Mouse (Mus musculus) midbrain, embryonic 13.5 days (tissue): ENCODE results near the gene Pi4k2a. TPM values are rescaled to one million over a fixed set of nuclear protein-coding genes. Genes with fewer than 3 reads are reported as not detected.

Experiments
- ATAC-seq: fragments of 200-750 bp; cut with Nextera tagmentation; 2 replicates; pipeline ENCODE4 v1.8.0; 2017; ENCODE audit warnings: mild to moderate bottlenecking, moderate TSS enrichment, moderate library complexity
- H3K27ac ChIP-seq: fragments of 300-500 bp; sonication (generic); 2 replicates; pipeline ENCODE4 v1.5.1; 2015; ENCODE audit warnings: inconsistent platforms, mild to moderate bottlenecking, moderate library complexity
- H3K27me3 ChIP-seq: fragments of 300-500 bp; sonication (generic); 2 replicates; pipeline ENCODE4 v1.6.1; 2015; ENCODE audit warnings: mild to moderate bottlenecking, inconsistent platforms
- H3K36me3 ChIP-seq: fragments of 300-500 bp; sonication (generic); 2 replicates; pipeline ENCODE4 v1.6.1; 2015; ENCODE audit warnings: mild to moderate bottlenecking, inconsistent platforms
- H3K4me1 ChIP-seq: fragments of 300-500 bp; sonication (generic); replicated peaks from 2 replicates; pipeline ENCODE4 v1.6.1; 2015; ENCODE audit warnings: inconsistent platforms
- H3K4me2 ChIP-seq: fragments of 300-500 bp; sonication (generic); replicated peaks from 2 replicates; pipeline ENCODE4 v1.6.1; 2015; ENCODE audit warnings: moderate library complexity, mild to moderate bottlenecking, inconsistent platforms
- H3K4me3 ChIP-seq: fragments of 300-500 bp; sonication (generic); replicated peaks from 2 replicates; pipeline ENCODE4 v1.5.1; 2015; ENCODE audit warnings: mild to moderate bottlenecking, inconsistent platforms
- H3K9ac ChIP-seq: fragments of 300-500 bp; sonication (generic); replicated peaks from 2 replicates; pipeline ENCODE4 v1.6.1; 2015; ENCODE audit warnings: mild to moderate bottlenecking, inconsistent platforms
- H3K9me3 ChIP-seq: fragments of 300-500 bp; sonication (generic); 2 replicates; pipeline ENCODE4 v1.6.1; 2016; ENCODE audit warnings: mild to moderate bottlenecking, inconsistent platforms
- WGBS: fragments of 180-500 bp; shearing (Covaris S2); methylation state at CpG from one replicate; pipeline ENCODE4 v1.1.7; 2015; 5-methylcytosine and 5-hydroxymethylcytosine counted together
- polyA plus RNA-seq: library from polyadenylated mRNA; unstranded; fragments of >200 nt; fragmentation: Nextera tagmentation; extraction: Ambion mirVana; gene quantifications from 2 replicates; pipeline ENCODE4 v1.2.1, GENCODE M21; 2015

Pi4k2a gene
- polyA plus RNA-seq, 1 experiment from 2014 or later: 29.9 TPM

GRCm38 (mm10) chr19:42151990-42152389 is 61.7 kb downstream of the Pi4k2a start:
- Histone ChIP-seq H3K4me3 (no peak overlapping the region), H3K9ac (no peak overlapping the region), H3K36me3 (no peaks in the 10 kb centered on the region), H3K27ac (no peak overlapping the region), H3K4me2 (no peak overlapping the region), H3K4me1 (peaks cover 12% of the 10 kb centered on the region), H3K9me3 (no peaks in the 10 kb centered on the region), H3K27me3 (peaks cover 32% of the 10 kb centered on the region)
- 5% methylated on average over 6 of the region's 6 CpGs for WGBS
- peak; percentile 51; the same call in 1 of the 2 replicates for ATAC-seq

DNA sequence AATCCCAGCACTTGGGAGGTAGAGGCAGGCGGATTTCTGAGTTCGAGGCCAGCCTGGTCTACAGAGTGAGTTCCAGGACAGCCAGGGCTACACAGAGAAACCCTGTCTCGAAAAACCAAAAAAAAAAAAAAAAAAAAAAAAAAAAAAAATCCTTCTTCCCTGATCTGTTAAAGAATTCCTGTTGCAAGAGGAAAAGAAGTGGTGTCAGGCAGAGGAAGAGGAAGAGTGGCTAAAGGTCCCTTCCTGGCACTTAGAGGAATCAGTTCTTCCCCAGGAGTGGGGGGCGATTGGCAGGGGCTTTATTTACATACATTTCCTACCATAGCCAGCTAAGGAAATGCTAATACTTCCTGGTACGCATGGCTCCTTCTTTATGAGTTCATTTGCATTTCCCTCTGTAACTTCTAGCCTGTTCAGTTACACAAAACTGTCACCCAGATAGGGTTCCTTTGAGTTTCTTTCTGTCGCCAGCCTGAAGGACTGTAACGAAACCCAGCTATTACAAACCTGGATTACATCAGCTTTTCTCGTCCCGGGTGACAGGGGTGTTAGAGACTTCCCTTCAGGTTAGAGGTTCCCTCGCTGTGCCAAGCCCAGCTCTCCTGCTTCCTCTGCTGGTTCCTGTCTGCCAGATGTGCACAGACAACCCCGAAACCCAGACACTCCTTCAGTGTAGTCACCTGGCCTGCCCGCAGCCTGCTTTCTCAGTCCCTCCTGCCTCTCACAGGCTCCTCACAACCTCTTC is 67.4 kb downstream of the Pi4k2a start:
- Histone ChIP-seq H3K27me3 (0 out of 2 replicates have a peak, but pooled peaks cover 3% of the 10 kb centered on the region), H3K27ac (no peak overlapping the region), H3K9ac (no peak overlapping the region), H3K36me3 (no peaks in the 10 kb centered on the region), H3K4me3 (no peak overlapping the region), H3K9me3 (no peaks in the 10 kb centered on the region), H3K4me2 (no peak overlapping the region), H3K4me1 (no peaks in the 10 kb centered on the region)
- ATAC-seq: no peak
- WGBS: 76% methylated on average over 12 of the region's 12 CpGs

- H3K27me3 ChIP-seq: no peaks in the 10 kb centered on the region
- no peak overlapping the region for H3K4me2 ChIP-seq
- H3K36me3 ChIP-seq: no peaks in the 10 kb centered on the region
- H3K4me3 ChIP-seq: no peak overlapping the region
- no peak overlapping the region for H3K9ac ChIP-seq
- no peaks in the 10 kb centered on the region for H3K4me1 ChIP-seq
- no peaks in the 10 kb centered on the region for H3K9me3 ChIP-seq
- H3K27ac ChIP-seq: no peak overlapping the region; the same call in 1 of the 2 replicates
- 59% methylated on average over 13 of the region's 13 CpGs for WGBS
- no peak for ATAC-seq
Measured at GRCm38 (mm10) chr19:42158246-42159017, 68.2 kb downstream of the Pi4k2a start.

DNA sequence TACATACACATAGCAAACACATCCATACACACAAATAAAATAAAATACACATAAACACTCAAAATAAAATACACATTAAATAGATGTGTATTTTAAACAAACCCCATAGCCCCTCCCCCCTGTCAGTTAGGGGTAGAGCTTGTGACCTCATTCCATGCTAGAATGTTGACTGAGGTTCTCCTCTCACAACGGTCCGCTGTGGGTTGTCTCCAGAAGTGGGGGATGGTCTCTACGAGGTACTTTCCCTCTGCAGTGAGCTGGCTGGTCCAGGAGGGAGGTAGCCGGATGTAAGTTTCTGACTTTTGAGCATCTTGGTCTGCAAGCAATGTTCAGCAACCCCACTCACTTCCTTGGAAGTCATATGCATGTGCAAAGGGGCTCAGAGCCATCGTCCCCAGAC is 73.5 kb downstream of the Pi4k2a start, which contains the start of gene Zfyve27:
Gene Zfyve27, plus strand, starts transcription at position 188 of the 400 bp plus-strand sequence.
- H3K9me3 ChIP-seq: no peaks in the 10 kb centered on the region
- no peak within 1 kb of the TSS for H3K27ac ChIP-seq
- H3K4me1 ChIP-seq: no peaks in the 10 kb centered on the region
- no peak within 1 kb of the TSS for H3K9ac ChIP-seq
- 84% methylated on average over 5 of the region's 5 CpGs for WGBS
- no peak within 1 kb of the TSS for H3K4me3 ChIP-seq
- peaks cover 24% of the 10 kb centered on the region for H3K27me3 ChIP-seq
- H3K36me3 ChIP-seq: no peaks in the 10 kb centered on the region
- no peak within 1 kb of the TSS for H3K4me2 ChIP-seq
- no peak for ATAC-seq

GRCm38 (mm10) chr19:42164188-42164587 is 73.9 kb downstream of the Pi4k2a start:
- Histone ChIP-seq H3K27ac (no peak overlapping the region), H3K9ac (no peak overlapping the region), H3K27me3 (peaks cover 28% of the 10 kb centered on the region), H3K4me3 (no peak overlapping the region), H3K9me3 (no peaks in the 10 kb centered on the region), H3K4me1 (no peaks in the 10 kb centered on the region), H3K36me3 (no peaks in the 10 kb centered on the region), H3K4me2 (no peak overlapping the region)
- 55% methylated on average over 7 of the region's 7 CpGs for WGBS
- no peak for ATAC-seq

DNA sequence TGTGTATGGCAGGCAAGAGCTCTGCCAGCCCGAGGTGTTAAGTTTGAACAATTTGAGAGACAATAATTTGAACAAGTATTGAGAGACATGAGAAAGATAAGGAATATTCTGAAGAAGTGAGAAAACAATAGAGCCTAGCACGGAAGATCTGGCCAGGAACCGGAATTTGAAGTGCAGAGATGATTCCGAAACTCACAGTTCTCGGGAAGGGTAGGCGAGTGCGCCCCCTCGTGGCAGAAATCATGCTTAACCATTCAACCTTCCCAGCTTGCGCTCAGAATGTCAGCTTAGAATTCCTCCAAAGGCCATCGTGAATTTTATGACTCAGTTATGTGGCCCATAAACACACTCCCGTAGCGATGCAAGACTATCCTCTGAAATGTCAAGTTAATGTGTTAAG is 75.9 kb downstream of the Pi4k2a start:
- Histone ChIP-seq H3K27me3 (peaks cover 33% of the 10 kb centered on the region), H3K4me3 (peak overlapping the region; percentile 10; the same call in 1 of the 2 replicates), H3K27ac (no peak overlapping the region), H3K36me3 (no peaks in the 10 kb centered on the region), H3K9me3 (no peaks in the 10 kb centered on the region), H3K9ac (no peak overlapping the region), H3K4me1 (peaks cover 6% of the 10 kb centered on the region), H3K4me2 (peak overlapping the region; percentile 22; the same call in 1 of the 2 replicates)
- ATAC-seq: no peak
- WGBS: 3% methylated on average over 12 of the region's 12 CpGs

DNA sequence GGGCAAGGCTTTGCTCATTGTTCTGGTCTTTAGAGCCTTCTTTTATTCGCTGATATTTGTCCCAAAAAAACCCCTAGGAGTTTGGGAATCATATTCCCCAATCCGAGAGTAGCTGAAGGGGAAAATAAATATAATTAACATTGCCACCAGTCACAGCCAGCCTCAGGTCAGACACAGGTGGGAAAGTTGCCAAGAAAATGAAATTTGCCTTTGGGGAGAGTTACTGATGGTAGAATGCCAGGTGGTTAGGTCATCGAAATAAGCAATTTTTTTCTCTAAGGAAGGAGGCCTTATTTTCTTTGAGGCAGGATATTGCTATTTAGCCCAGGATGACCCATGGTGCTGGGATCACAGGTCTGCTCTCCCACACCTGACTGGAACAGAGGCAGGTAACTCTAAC is 76.5 kb downstream of the Pi4k2a start:
- Histone ChIP-seq H3K27ac (no peak overlapping the region), H3K27me3 (peaks cover 33% of the 10 kb centered on the region), H3K4me1 (peaks cover 12% of the 10 kb centered on the region), H3K4me2 (no peak overlapping the region), H3K9ac (no peak overlapping the region), H3K36me3 (no peaks in the 10 kb centered on the region), H3K4me3 (no peak overlapping the region), H3K9me3 (no peaks in the 10 kb centered on the region)
- WGBS: 51% methylated on average over 3 of the region's 3 CpGs
- no peak for ATAC-seq

DNA sequence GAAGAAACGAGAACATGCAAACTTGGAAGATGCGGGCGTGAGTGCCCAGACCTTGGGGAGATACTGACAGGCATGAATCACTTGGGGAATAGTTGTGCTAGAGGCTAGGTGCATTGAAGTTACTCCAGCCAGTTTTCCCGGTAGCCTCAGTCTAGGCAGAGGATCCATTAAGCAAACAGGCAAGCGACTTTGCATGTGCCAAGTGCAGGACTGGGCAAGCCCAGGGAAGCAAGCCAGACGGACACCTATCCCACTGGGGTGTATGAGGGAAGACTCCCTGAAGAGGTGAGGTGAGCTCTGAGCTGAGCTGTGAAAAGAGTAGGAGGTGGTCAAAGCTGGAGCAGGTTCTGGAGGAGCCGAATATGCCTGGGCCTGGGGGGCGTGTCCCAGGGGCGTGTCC is 77.2 kb downstream of the Pi4k2a start:
- peaks cover 17% of the 10 kb centered on the region for H3K4me1 ChIP-seq
- no peak overlapping the region for H3K27ac ChIP-seq
- 65% methylated on average over 9 of the region's 9 CpGs for WGBS
- no peak overlapping the region for H3K4me3 ChIP-seq
- no peaks in the 10 kb centered on the region for H3K36me3 ChIP-seq
- ATAC-seq: no peak
- H3K4me2 ChIP-seq: no peak overlapping the region
- no peak overlapping the region for H3K9ac ChIP-seq
- H3K27me3 ChIP-seq: peaks cover 33% of the 10 kb centered on the region
- no peaks in the 10 kb centered on the region for H3K9me3 ChIP-seq

DNA sequence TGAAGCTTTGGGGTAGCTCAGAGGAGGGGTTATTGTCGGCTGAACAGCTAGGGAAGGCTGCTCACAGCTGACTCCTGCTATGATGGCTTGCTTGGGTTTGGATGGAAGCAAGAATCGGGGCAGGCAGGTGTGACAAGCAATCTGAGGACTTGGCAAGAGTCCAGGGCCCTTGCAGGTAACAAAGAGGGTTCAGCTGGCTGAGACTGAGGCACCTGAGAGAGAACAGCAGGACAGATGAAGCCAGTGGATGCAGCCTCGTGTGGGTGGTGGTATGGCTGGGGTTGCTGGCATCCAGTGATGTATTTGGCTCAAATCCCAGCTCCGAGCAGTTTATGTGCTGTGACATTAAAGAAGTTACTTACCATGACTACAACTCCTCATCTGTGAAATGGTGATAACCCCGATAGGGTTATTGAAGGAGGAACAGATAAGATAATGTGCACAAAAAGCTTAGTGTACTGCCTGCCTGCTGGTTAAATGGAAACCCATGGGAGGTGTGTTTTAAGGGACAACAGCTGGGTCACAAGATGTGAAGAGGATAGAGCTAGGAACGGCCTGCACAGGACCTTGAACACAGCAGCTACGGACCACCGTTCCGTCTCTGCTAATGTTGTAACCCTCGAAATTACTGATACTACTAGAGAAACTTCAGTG is 79.2 kb downstream of the Pi4k2a start:
- Histone ChIP-seq H3K27ac (no peak overlapping the region), H3K4me2 (peak overlapping the region; percentile 91; the same call in 1 of the 2 replicates), H3K9ac (0 out of 2 replicates have a peak overlapping the region, but pooled peaks have one; percentile 19), H3K27me3 (peaks cover 33% of the 10 kb centered on the region), H3K4me1 (peaks cover 26% of the 10 kb centered on the region), H3K36me3 (no peaks in the 10 kb centered on the region), H3K9me3 (no peaks in the 10 kb centered on the region), H3K4me3 (no peak overlapping the region)
- no peak for ATAC-seq
- 79% methylated on average over 10 of the region's 10 CpGs for whole genome bisulfite sequencing

GRCm38 (mm10) chr19:42170025-42170969 is 80.0 kb downstream of the Pi4k2a start:
- peaks cover 26% of the 10 kb centered on the region for H3K4me1 ChIP-seq
- H3K27me3 ChIP-seq: peaks cover 30% of the 10 kb centered on the region
- H3K9me3 ChIP-seq: no peaks in the 10 kb centered on the region
- H3K4me3 ChIP-seq: peak overlapping the region; percentile 79
- H3K36me3 ChIP-seq: no peaks in the 10 kb centered on the region
- H3K27ac ChIP-seq: 0 out of 2 replicates have a peak overlapping the region, but pooled peaks have one; percentile 19
- peak overlapping the region; percentile 91 for H3K4me2 ChIP-seq
- peak overlapping the region; percentile 88 for H3K9ac ChIP-seq
- peak; percentile 89 for ATAC-seq
- 2% methylated on average over 56 of the region's 56 CpGs for WGBS
